In the genomic region with DNA sequence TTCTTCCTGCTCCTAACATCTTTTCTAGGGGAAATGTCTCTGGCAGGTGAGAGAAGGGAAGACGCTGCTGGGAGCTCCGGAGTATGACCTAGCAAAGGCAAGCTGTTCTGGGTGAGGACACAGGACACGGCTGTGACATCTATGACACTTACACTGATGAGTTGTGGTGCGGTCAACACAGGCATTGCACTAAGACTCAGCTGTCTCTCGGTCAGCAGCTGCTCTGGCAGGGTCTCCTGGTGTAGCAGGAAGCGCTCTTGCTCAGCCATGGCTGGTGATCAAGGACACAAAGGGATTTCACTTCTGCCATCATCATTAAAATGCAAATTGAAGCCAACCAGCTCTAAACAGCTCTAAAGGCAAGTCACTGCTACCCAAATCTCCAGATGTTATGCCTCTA, we compare ENCODE assay signal across 27 mouse cellular contexts. TPM values are rescaled to one million over a fixed set of nuclear protein-coding genes. Genes with fewer than 3 reads are reported as not detected.
DNase-seq lines count a peak whose midpoint lies in the region; ATAC-seq and TF ChIP-seq lines count a peak whose summit lies in the region.
"Had no signal": no experiment of that assay in that cellular context is flagged by ENCODE, and none has a peak within 500 bp of the region (broad histone marks: within the 10 kb centered on the region; RNA-seq: fewer than 3 reads in every experiment).

No protein-coding gene starts in this region.

- ATAC-seq in embryonic facial prominence, embryonic 15.5 days (ENCODE audit: insufficient number of reproducible peaks, low FRiP score, low TSS enrichment, low read depth) = no peak; the same call in 1 of the 2 replicates
- ATAC-seq: activated CD4-positive, CD25-positive, alpha-beta regulatory T cell, adult 4 months; CD4-positive, CD25-positive, alpha-beta regulatory T cell, adult 4 months; forebrain, embryonic 14.5 days; forebrain, embryonic 16.5 days; Patski had no signal

- no peak overlapping the region for H3ac ChIP-seq in myocyte (ENCODE audit: control insufficient read depth, insufficient read length)

- H3K9me3 ChIP-seq in embryonic facial prominence, embryonic 15.5 days (replicated peaks) = no peaks in the 10 kb centered on the region
- no peaks in the 10 kb centered on the region for H3K9me3 ChIP-seq in embryonic facial prominence, embryonic 10.5 days
- H3K9me3 ChIP-seq: embryonic facial prominence, embryonic 12.5 days; forebrain, embryonic 10.5 days; forebrain, embryonic 12.5 days; G1E had no signal

- no peak overlapping the region for H3K4me3 ChIP-seq in embryonic facial prominence, embryonic 15.5 days (replicated peaks)
- H3K4me3 ChIP-seq in embryonic facial prominence, embryonic 10.5 days = no peak overlapping the region
- H3K4me3 ChIP-seq in myocyte = no peak overlapping the region
- H3K4me3 ChIP-seq: embryonic facial prominence, embryonic 12.5 days; erythroblast, embryonic 14.5 days; forebrain, embryonic 10.5 days; forebrain, embryonic 12.5 days had no signal

- H3K4me1 ChIP-seq in embryonic facial prominence, embryonic 15.5 days = no peaks in the 10 kb centered on the region
- H3K4me1 ChIP-seq in embryonic facial prominence, embryonic 10.5 days = no peaks in the 10 kb centered on the region
- H3K4me1 ChIP-seq: embryonic facial prominence, embryonic 12.5 days; forebrain, embryonic 10.5 days; forebrain, embryonic 12.5 days had no signal

- DNase-seq in embryonic facial prominence, embryonic 10.5 days (ENCODE audit: low spot score) = no peak
- DNase-seq in gastrocnemius, postnatal 10 days = peak; percentile 23
- DNase-seq in gastrocnemius, postnatal 14 days = no peak
- DNase-seq: adrenal gland, adult 8-10 months; adrenal gland, postnatal 14 days; adrenal gland, postnatal 36 days; B cell, adult 2 months; cerebellum, adult 11-12 months; cerebellum, adult 2 months; cerebellum, adult 9-11 months; cerebellum, postnatal 14 days; cerebellum, postnatal 36 days; embryo, embryonic 11 days had no signal

- H3K27ac ChIP-seq in embryonic facial prominence, embryonic 15.5 days (replicated peaks) = no peak overlapping the region
- H3K27ac ChIP-seq in embryonic facial prominence, embryonic 10.5 days (replicated peaks) = no peak overlapping the region
- H3K27ac ChIP-seq: embryonic facial prominence, embryonic 12.5 days; forebrain, embryonic 10.5 days; forebrain, embryonic 12.5 days had no signal

- H3K9ac ChIP-seq in embryonic facial prominence, embryonic 15.5 days = peak overlapping the region; percentile 1; the same call in 1 of the 2 replicates
- H3K9ac ChIP-seq: embryonic facial prominence, embryonic 12.5 days; forebrain, embryonic 12.5 days had no signal

- no peaks in the 10 kb centered on the region for H3K27me3 ChIP-seq in embryonic facial prominence, embryonic 15.5 days
- no peaks in the 10 kb centered on the region for H3K27me3 ChIP-seq in embryonic facial prominence, embryonic 10.5 days (replicated peaks; ENCODE audit: low read depth, poor library complexity, severe bottlenecking)
- no peaks in the 10 kb centered on the region for H3K27me3 ChIP-seq in myocyte (ENCODE audit: control insufficient read depth, insufficient read depth, insufficient read length)
- H3K27me3 ChIP-seq: CH12.LX; embryonic facial prominence, embryonic 12.5 days; forebrain, embryonic 12.5 days; Patski had no signal

- H3K4me2 ChIP-seq in embryonic facial prominence, embryonic 15.5 days (replicated peaks) = no peak overlapping the region
- no peak overlapping the region for H3K4me2 ChIP-seq in myocyte (ENCODE audit: low read depth)
- H3K4me2 ChIP-seq: embryonic facial prominence, embryonic 12.5 days; forebrain, embryonic 12.5 days had no signal

- WGBS in embryonic facial prominence, embryonic 15.5 days = 83% methylated on average over 6 of the region's 6 CpGs
- WGBS in embryonic facial prominence, embryonic 10.5 days = 95% methylated on average over 6 of the region's 6 CpGs

- no peaks in the 10 kb centered on the region for H3K79me2 ChIP-seq in myocyte (ENCODE audit: control insufficient read depth, insufficient read depth)

- intact Hi-C loops in gastrocnemius, postnatal 14 days (cut with DNase I; ENCODE audit: low total_unique reads) = no loop called here

- peaks cover 72% of the 10 kb centered on the region for H3K36me3 ChIP-seq in embryonic facial prominence, embryonic 15.5 days
- H3K36me3 ChIP-seq in embryonic facial prominence, embryonic 10.5 days (replicated peaks) = peaks cover 100% of the 10 kb centered on the region
- peaks cover 25% of the 10 kb centered on the region for H3K36me3 ChIP-seq in myocyte (ENCODE audit: control insufficient read depth, insufficient read depth)

- TF ChIP-seq POLR2A in myocyte (IDR thresholded peaks at IDR 0.05; ENCODE audit: insufficient read length, low read depth) = no peak

TF ChIP-seq in myocyte, 11 proteins besides CTCF, POLR2A, EP300 and RAD21:
- TF ChIP-seq SRF (IDR thresholded peaks at IDR 0.05; ENCODE audit: control insufficient read depth, insufficient read length, low read depth) = no peak
- TF ChIP-seq E2F4 (IDR thresholded peaks at IDR 0.05; ENCODE audit: insufficient read depth) = no peak
- TF ChIP-seq POLR2AphosphoS2 (IDR thresholded peaks at IDR 0.05; ENCODE audit: insufficient read length, low read depth) = no peak
- TF ChIP-seq TCF12 (IDR thresholded peaks at IDR 0.05; ENCODE audit: insufficient read depth, poor library complexity, severe bottlenecking) = no peak
- TF ChIP-seq USF1 (IDR thresholded peaks at IDR 0.05; ENCODE audit: low read depth) = no peak
- TF ChIP-seq MAX (IDR thresholded peaks at IDR 0.05; ENCODE audit: low read depth) = no peak
- peak in 2 of 3 experiments; percentile 27 to 60 for TF ChIP-seq MYOD1 (IDR thresholded peaks at IDR 0.05; ENCODE audit: control insufficient read depth in 1 of 3, insufficient read length in 2 of 3, low read depth in 2 of 3)
- TF ChIP-seq MYOG (IDR thresholded peaks at IDR 0.05; ENCODE audit: control insufficient read depth in 1 of 3, insufficient read depth in 1 of 3, insufficient read length in 2 of 3, low read depth in 2 of 3) = peak in 2 of 3 experiments; percentile 50 to 67
- TF ChIP-seq CEBPB (IDR thresholded peaks at IDR 0.05; ENCODE audit: insufficient read depth, poor library complexity, severe bottlenecking) = no peak
- TF ChIP-seq TCF3 (IDR thresholded peaks at IDR 0.05; ENCODE audit: insufficient read length, low read depth) = peak; percentile 15
- no peak for TF ChIP-seq REST (IDR thresholded peaks at IDR 0.05; ENCODE audit: insufficient read depth, insufficient read length)
TF ChIP-seq in myocyte: peak in this region for 3.

RNA-seq across cellular contexts. Expression of gene Acta1, which starts 13.1 kb away (rescaled TPM):
- polyA plus RNA-seq in embryonic facial prominence, embryonic 15.5 days (2015; fragmentation: Nextera tagmentation; extraction: Ambion mirVana) = 1,020 and 1,287 TPM in 2 replicates
- polyA plus RNA-seq in embryonic facial prominence, embryonic 10.5 days (2016; fragmentation: Nextera tagmentation; extraction: Ambion mirVana) = 0.80 and 1.3 TPM in 2 replicates
- over 10,000 TPM; 50,548 to 53,307 TPM for total RNA-seq in gastrocnemius, postnatal 10 days (2021)
- over 10,000 TPM; 58,912 to 62,167 TPM for total RNA-seq in gastrocnemius, postnatal 14 days (2021)
- polyA plus RNA-seq in myocyte (2012; fragmentation: generic; extraction: Trizol) = 9,007 TPM
- total RNA-seq: CH12.LX; common myeloid progenitor, adult 5-6 weeks; G1E had no signal

RNA-seq across cellular contexts. Expression of gene Nup133, which starts 41.5 kb away (rescaled TPM):
- 27.3 and 29.6 TPM in 2 replicates for polyA plus RNA-seq in embryonic facial prominence, embryonic 15.5 days (2015; fragmentation: Nextera tagmentation; extraction: Ambion mirVana)
- polyA plus RNA-seq in embryonic facial prominence, embryonic 10.5 days (2016; fragmentation: Nextera tagmentation; extraction: Ambion mirVana) = 54.2 and 60.6 TPM in 2 replicates
- total RNA-seq in gastrocnemius, postnatal 10 days (2021) = 10 to 100 TPM; 11.6 to 14.2 TPM
- 1 to 10 TPM; 9.8 to 9.9 TPM for total RNA-seq in gastrocnemius, postnatal 14 days (2021)
- polyA plus RNA-seq in myocyte (2012; fragmentation: generic; extraction: Trizol) = 11.7 TPM

RNA-seq across cellular contexts. Expression of gene Ccsap, which starts 47.6 kb away (rescaled TPM):
- 4.9 and 6.5 TPM in 2 replicates for polyA plus RNA-seq in embryonic facial prominence, embryonic 15.5 days (2015; fragmentation: Nextera tagmentation; extraction: Ambion mirVana)
- 5.4 and 5.6 TPM in 2 replicates for polyA plus RNA-seq in embryonic facial prominence, embryonic 10.5 days (2016; fragmentation: Nextera tagmentation; extraction: Ambion mirVana)
- 1 to 10 TPM; 1.9 to 2.5 TPM for total RNA-seq in gastrocnemius, postnatal 10 days (2021)
- 1 to 10 TPM; 1.1 to 1.8 TPM for total RNA-seq in gastrocnemius, postnatal 14 days (2021)
- 2.3 TPM for polyA plus RNA-seq in myocyte (2012; fragmentation: generic; extraction: Trizol)

Comparison
In these comparisons a context has a peak if more than half of its experiments do, and no peak if none do; other contexts are left out.
1. RNA of gene Acta1, which starts 13.1 kb away (polyA plus RNA-seq): 9,007 TPM in myocyte (single experiment) and 1,020 to 1,287 TPM in embryonic facial prominence, embryonic 15.5 days; 0.80 to 1.3 TPM in embryonic facial prominence, embryonic 10.5 days; every median in the first group is over 100 times any median in the second.